Mouse (Mus musculus) lung, postnatal 0 days (tissue): ENCODE data around the gene Gm5136. TPM values are rescaled to one million over a fixed set of nuclear protein-coding genes. Genes with fewer than 3 reads are reported as not detected.
A peak's percentile ranks its signal among the peaks of the same experiment; 100 is the strongest.

Source experiments
- ATAC-seq: fragments of 200-750 bp; cut with Nextera tagmentation; 2 replicates; pipeline ENCODE4 v1.8.0; 2017; ENCODE audit warnings: moderate library complexity
- DNase-seq: peaks from one replicate; pipeline ENCODE4 v3.0.0-alpha.2; 2016; ENCODE audit warnings: low spot score
- H3K27ac ChIP-seq: fragments of 300-500 bp; sonication (generic); 2 replicates; pipeline ENCODE4 v1.5.1; 2014; ENCODE audit warnings: antibody characterized with exemption, mild to moderate bottlenecking, low read length, mixed read lengths
- H3K27me3 ChIP-seq: fragments of 300-500 bp; sonication (generic); replicated peaks from 2 replicates; pipeline ENCODE4 v1.6.1; 2014; ENCODE audit warnings: low read length, mixed read lengths; ENCODE audit not compliant: insufficient read depth
- H3K36me3 ChIP-seq: fragments of 300-500 bp; sonication (generic); 2 replicates; pipeline ENCODE4 v1.6.1; 2014; ENCODE audit warnings: low read length, mixed read lengths; ENCODE audit not compliant: insufficient read depth
- H3K4me1 ChIP-seq: fragments of 300-500 bp; sonication (generic); 2 replicates; pipeline ENCODE4 v1.6.1; 2014; ENCODE audit warnings: antibody characterized with exemption, low read depth, low read length, mixed read lengths; ENCODE audit not compliant: insufficient read depth
- H3K4me2 ChIP-seq: fragments of 300-500 bp; sonication (generic); replicated peaks from 2 replicates; pipeline ENCODE4 v1.6.1; 2014; ENCODE audit warnings: low read depth, mild to moderate bottlenecking, low read length, moderate library complexity, mixed read lengths
- H3K4me3 ChIP-seq: fragments of 300-500 bp; sonication (generic); 2 replicates; pipeline ENCODE4 v1.5.1; 2014; ENCODE audit warnings: low read depth, low read length
- H3K9ac ChIP-seq: fragments of 300-500 bp; sonication (generic); replicated peaks from 2 replicates; pipeline ENCODE4 v1.6.1; 2014; ENCODE audit warnings: low read depth, mild to moderate bottlenecking
- H3K9me3 ChIP-seq: fragments of 300-500 bp; sonication (generic); 2 replicates; pipeline ENCODE4 v1.6.1; 2016; ENCODE audit warnings: low read length, mixed read lengths
- CTCF ChIP-seq: IDR thresholded peaks from 2 replicates; pipeline ENCODE4 v1.5.1; 2016; ENCODE audit warnings: antibody characterized with exemption, mild to moderate bottlenecking
- EP300 ChIP-seq: IDR thresholded peaks from 2 replicates; pipeline ENCODE4 v1.6.1; 2016; ENCODE audit warnings: antibody characterized with exemption, mild to moderate bottlenecking, control low read depth
- WGBS: fragments of 180-500 bp; shearing (Covaris S2); extraction: QIAGEN DNeasy Blood & Tissue Kit; methylation state at CpG from one replicate; pipeline ENCODE4 v1.1.7; 2014; 5-methylcytosine and 5-hydroxymethylcytosine counted together
- polyA plus RNA-seq: library from polyadenylated mRNA; unstranded; fragments of >200 nt; fragmentation: Nextera tagmentation; extraction: Ambion mirVana; gene quantifications from 2 replicates; pipeline ENCODE4 v1.2.1, GENCODE M21; 2015

Gm5136 gene
- polyA plus RNA-seq, 1 experiment from 2014 or later = not detected

DNA sequence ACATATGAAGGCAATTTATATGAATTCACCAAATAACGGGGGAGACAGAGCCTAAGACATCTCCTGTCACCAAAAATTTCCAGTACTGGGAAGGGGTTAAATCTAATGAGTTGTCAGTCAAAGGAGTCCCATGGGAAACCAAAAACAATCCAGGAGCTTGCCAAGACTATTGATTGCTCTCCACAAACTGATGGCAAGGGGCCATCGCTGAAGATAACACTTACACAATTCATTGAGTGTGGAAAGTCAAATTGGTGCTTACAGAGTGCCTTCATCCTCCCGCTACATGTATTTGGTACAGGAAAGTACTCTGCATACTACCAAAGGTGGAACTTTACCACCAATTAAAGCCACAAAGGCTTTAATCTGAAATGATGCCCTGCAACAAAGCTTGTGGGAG is 5.7 kb upstream of the Gm5136 start:
- H3K9me3 ChIP-seq = no peaks in the 10 kb centered on the region
- H3K4me1 ChIP-seq = no peaks in the 10 kb centered on the region
- no peak overlapping the region for H3K4me2 ChIP-seq
- no peak for TF ChIP-seq EP300
- no peak for TF ChIP-seq CTCF
- H3K27ac ChIP-seq = no peak overlapping the region
- H3K4me3 ChIP-seq = no peak overlapping the region
- no peak overlapping the region for H3K9ac ChIP-seq
- 87% methylated on average over 3 of the region's 3 CpGs for WGBS
- ATAC-seq = no peak
- no peaks in the 10 kb centered on the region for H3K27me3 ChIP-seq
- no peaks in the 10 kb centered on the region for H3K36me3 ChIP-seq
- DNase-seq = no peak

DNA sequence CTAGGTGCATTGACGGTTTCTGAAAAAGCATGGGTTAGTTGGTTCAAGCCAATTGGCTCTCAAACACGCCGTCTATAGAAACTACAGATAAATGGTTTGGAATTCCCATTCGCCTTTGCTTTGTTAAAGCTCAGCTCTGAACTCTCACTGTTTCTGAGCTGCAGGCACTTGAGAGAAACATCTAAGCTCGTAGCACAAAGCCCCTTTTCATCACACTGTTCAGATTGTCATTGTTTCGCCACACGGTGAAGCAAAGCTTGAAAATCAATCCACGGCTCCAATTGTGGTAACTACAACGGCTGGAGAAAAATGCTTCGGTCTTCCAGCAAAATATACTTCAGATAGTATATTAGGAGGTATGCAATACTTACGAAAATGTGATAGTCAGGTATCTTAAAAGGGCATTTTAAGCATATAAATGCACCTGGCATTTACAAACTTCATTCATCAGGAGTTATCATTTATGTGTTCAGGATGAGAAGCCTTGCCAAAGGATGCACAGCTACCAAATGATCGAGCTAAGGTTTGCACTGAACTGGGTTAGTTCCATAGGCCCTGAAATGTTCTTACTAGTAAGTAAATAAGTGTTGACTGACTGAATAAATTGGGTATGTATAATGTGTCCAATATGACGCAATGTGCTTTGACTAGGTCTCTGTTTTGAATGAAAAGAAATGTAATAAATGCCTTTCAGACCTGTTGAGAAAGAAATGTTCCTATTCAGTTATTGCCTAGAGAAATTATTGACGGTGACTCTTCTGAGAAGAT is 1.6 kb upstream of the Gm5136 start:
- H3K4me1 ChIP-seq = no peaks in the 10 kb centered on the region
- H3K4me3 ChIP-seq = no peak overlapping the region
- TF ChIP-seq CTCF = no peak
- no peak for TF ChIP-seq EP300
- H3K36me3 ChIP-seq = no peaks in the 10 kb centered on the region
- DNase-seq (no peak), ATAC-seq (no peak)
- H3K27ac ChIP-seq = no peak overlapping the region
- H3K4me2 ChIP-seq = no peak overlapping the region
- no peaks in the 10 kb centered on the region for H3K9me3 ChIP-seq
- 70% methylated on average over 14 of the region's 14 CpGs for WGBS
- H3K9ac ChIP-seq = no peak overlapping the region
- H3K27me3 ChIP-seq = no peaks in the 10 kb centered on the region

DNA sequence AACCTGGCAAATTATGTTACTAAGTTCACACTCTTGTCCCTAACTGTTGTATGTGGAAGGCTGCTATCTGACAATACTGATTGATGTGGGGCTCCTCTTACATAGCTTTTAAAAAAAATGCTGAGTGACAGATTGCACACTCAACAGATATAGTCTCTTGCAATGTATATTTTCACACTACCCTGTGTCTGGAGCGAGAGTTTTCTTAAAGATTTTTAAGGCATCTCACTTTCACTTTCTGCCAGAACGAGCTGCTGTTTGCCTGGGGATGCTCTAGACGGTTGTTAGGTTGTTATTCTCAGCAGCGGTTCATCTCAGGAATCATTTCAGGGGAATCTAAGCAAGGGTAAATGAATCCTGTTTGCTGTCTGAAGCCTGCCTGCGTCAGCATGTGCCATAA is 2.9 kb downstream of the Gm5136 start:
- 47% methylated on average over 5 of the region's 5 CpGs for WGBS
- no peaks in the 10 kb centered on the region for H3K36me3 ChIP-seq
- H3K4me2 ChIP-seq = no peak overlapping the region
- no peak overlapping the region for H3K27ac ChIP-seq
- no peaks in the 10 kb centered on the region for H3K27me3 ChIP-seq
- ATAC-seq (no peak), DNase-seq (no peak)
- H3K9me3 ChIP-seq = no peaks in the 10 kb centered on the region
- H3K4me3 ChIP-seq = no peak overlapping the region
- no peak overlapping the region for H3K9ac ChIP-seq
- no peak for TF ChIP-seq CTCF
- TF ChIP-seq EP300 = no peak
- H3K4me1 ChIP-seq = no peaks in the 10 kb centered on the region

DNA sequence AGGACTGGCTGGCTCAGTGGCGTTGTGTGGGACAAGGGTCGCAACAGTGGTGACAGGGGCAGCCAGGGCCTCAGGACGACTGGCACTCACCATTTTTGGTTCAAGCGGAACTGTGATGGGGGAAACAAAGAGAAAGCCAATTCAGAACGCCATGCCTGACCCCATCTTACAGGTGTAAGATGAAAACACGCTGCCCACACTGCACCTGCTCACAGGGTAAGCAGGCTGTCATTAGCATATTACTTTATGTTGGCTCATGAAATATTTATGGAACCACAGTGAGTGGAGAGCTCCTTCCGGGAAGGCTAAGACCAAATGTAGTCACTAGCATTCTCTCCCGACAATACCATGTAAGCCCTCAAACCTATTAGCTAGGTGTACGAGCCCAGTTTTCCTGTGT is 9.0 kb downstream of the Gm5136 start:
- no peaks in the 10 kb centered on the region for H3K4me1 ChIP-seq
- WGBS = 74% methylated on average over 9 of the region's 9 CpGs

DNA sequence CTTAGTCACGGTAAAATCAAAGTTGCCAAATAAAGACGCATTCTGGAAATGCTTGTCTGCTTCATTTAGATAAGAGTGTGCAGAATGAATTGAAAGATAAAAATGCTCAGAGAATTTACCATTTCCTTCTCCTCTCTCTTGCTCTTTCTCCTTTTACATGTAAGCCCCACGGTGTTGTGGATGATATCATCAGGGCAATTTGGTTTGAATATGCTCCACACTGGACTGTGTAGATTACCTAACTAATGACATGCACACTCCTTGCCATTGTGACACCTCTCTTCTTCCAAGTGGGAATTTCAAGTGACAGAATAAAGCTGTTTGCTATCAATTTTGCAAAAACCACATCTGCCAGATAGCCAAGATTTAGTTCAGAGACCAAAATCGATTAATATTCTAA is 13.3 kb downstream of the Gm5136 start:
- no peaks in the 10 kb centered on the region for H3K27me3 ChIP-seq
- DNase-seq (no peak), ATAC-seq (no peak)
- no peak for TF ChIP-seq CTCF
- no peak for TF ChIP-seq EP300
- 55% methylated on average over 4 of the region's 4 CpGs for WGBS
- H3K36me3 ChIP-seq = no peaks in the 10 kb centered on the region
- H3K4me2 ChIP-seq = no peak overlapping the region
- no peak overlapping the region for H3K4me3 ChIP-seq
- no peak overlapping the region for H3K9ac ChIP-seq
- H3K27ac ChIP-seq = no peak overlapping the region
- H3K9me3 ChIP-seq = no peaks in the 10 kb centered on the region
- no peaks in the 10 kb centered on the region for H3K4me1 ChIP-seq

More for the DNA sequence above, 9.0 kb downstream of the Gm5136 start:
- Histone ChIP-seq H3K9ac (no peak overlapping the region), H3K36me3 (no peaks in the 10 kb centered on the region), H3K4me2 (no peak overlapping the region), H3K27me3 (no peaks in the 10 kb centered on the region), H3K27ac (no peak overlapping the region), H3K9me3 (no peaks in the 10 kb centered on the region), H3K4me3 (no peak overlapping the region)
- DNase-seq = no peak
- no peak for ATAC-seq
- TF ChIP-seq EP300 (no peak), CTCF (no peak)

DNA sequence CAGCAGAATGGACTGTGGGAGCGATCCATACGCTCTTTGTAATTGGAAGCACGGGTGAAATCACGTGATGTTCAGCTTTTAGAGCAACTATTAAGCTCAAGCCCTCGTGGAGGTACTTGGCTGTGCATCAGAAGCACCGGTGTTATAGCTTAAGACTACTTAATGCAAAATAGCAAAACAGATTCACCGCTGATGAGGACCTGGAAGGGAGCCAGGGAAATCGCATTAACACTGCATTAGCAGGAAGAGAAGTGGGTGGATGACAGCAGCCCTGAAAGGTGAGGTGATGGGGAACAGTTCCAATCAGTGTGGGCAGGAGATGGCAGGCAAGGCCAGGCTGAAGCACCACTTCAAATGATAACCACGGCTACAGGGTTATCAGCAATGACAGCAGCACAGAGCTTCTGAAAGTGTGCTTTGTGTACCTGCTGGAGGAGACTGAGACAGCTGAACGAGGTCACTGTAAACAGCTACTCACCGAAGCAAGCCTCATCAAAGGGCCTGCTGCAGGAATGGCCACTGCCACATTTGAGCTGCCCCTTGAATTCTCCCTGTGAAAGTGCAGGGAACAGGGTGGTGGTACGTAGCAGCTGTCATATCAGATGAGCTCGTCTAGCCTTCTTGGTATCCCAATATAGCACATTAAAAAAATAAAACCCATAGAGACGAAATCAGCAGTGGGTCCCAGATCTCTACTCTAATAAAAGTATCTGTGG is 20.1 kb downstream of the Gm5136 start:
- Histone ChIP-seq H3K4me2 (no peak overlapping the region), H3K27me3 (no peaks in the 10 kb centered on the region)

More for the DNA sequence above, 20.1 kb downstream of the Gm5136 start:
- DNase-seq (peak; percentile 11), ATAC-seq (no peak)
- 34% methylated on average over 14 of the region's 14 CpGs for WGBS
- TF ChIP-seq EP300 = no peak
- no peak for TF ChIP-seq CTCF
- H3K4me3 ChIP-seq = no peak overlapping the region
- no peak overlapping the region for H3K9ac ChIP-seq
- no peak overlapping the region for H3K27ac ChIP-seq
- no peaks in the 10 kb centered on the region for H3K4me1 ChIP-seq
- no peaks in the 10 kb centered on the region for H3K36me3 ChIP-seq
- H3K9me3 ChIP-seq = no peaks in the 10 kb centered on the region
